18 mouse cellular contexts compared by ENCODE assay signal in the genomic region with DNA sequence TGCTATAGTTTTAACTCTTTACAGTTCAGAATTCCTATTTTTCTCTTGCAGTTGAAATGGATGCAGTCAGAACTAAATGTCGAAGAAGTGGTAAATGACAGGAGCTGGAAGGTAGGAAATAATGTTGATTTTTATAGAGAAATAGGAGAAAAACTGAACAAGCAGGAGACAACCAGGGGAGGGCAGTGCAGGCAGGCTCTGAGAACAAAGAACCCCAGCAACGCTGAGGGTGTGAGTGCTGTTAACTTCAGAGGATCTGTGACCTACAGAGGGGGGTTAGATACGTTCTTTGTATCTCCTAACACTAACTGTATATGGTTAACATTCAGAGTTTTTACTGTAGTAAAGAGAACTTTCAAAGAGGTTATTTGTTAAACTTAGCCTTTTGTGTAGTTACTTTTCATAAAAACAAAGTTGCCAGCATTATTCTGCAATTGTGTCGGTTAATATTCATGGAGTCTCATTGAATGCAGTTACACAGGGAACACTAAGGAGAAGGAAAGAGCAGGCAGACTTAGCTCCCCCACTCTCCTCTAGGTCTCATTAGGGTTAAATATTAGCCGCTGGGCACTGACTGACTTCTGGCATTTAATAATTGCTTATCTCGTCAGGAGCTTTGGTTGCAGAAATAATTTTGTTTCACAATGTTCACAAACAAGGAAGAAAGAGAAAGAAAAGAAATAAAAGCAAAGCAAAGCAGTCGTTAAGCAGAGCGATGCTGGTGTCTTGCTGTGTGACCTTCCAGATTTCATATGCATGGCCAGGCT. TPM values are rescaled to one million over a fixed set of nuclear protein-coding genes. Genes with fewer than 3 reads are reported as not detected.
A peak's percentile ranks its signal among the peaks of the same experiment; 100 is the strongest.
DNase-seq lines count a peak whose midpoint lies in the region; ATAC-seq and TF ChIP-seq lines count a peak whose summit lies in the region.
"Had no signal": no experiment of that assay in that cellular context is flagged by ENCODE, and none has a peak within 500 bp of the region (broad histone marks: within the 10 kb centered on the region; RNA-seq: fewer than 3 reads in every experiment).

No protein-coding gene starts in this region.

- peaks cover 41% of the 10 kb centered on the region for H3K36me3 ChIP-seq in forebrain, embryonic 14.5 days (ENCODE audit: control insufficient read depth, insufficient read depth, low read length)
- H3K36me3 ChIP-seq in forebrain, embryonic 15.5 days: peaks cover 18% of the 10 kb centered on the region
- no peaks in the 10 kb centered on the region; the same call in 1 of the 2 replicates for H3K36me3 ChIP-seq in liver, embryonic 14.5 days (replicated peaks; ENCODE audit: control insufficient read depth, insufficient read depth, low read depth)
- H3K36me3 ChIP-seq in liver, embryonic 12.5 days: peaks cover 75% of the 10 kb centered on the region
- 0 out of 2 replicates have a peak, but pooled peaks cover 5% of the 10 kb centered on the region for H3K36me3 ChIP-seq in intestine, embryonic 16.5 days (ENCODE audit: control insufficient read depth, insufficient read depth, low read length)
- no peaks in the 10 kb centered on the region for H3K36me3 ChIP-seq in stomach, postnatal 0 days (ENCODE audit: control insufficient read depth, insufficient read depth, low read length)

- no peak for ATAC-seq in forebrain, embryonic 14.5 days
- no peak for ATAC-seq in forebrain, embryonic 15.5 days (replicated peaks)
- no peak for ATAC-seq in liver, embryonic 14.5 days (ENCODE audit: insufficient read depth)
- ATAC-seq in liver, embryonic 12.5 days: no peak
- peak; percentile 64 for ATAC-seq in intestine, embryonic 16.5 days
- ATAC-seq in stomach, postnatal 0 days (ENCODE audit: low FRiP score, low TSS enrichment): no peak

- no peaks in the 10 kb centered on the region for H3K9me3 ChIP-seq in forebrain, embryonic 14.5 days (replicated peaks; ENCODE audit: control insufficient read depth, low read length)
- no peaks in the 10 kb centered on the region for H3K9me3 ChIP-seq in forebrain, embryonic 15.5 days
- H3K9me3 ChIP-seq in liver, embryonic 14.5 days (ENCODE audit: control insufficient read depth, low read length): no peaks in the 10 kb centered on the region
- H3K9me3 ChIP-seq in liver, embryonic 12.5 days (replicated peaks): no peaks in the 10 kb centered on the region
- no peaks in the 10 kb centered on the region for H3K9me3 ChIP-seq in intestine, embryonic 16.5 days (ENCODE audit: control insufficient read depth, low read length)
- no peaks in the 10 kb centered on the region for H3K9me3 ChIP-seq in stomach, postnatal 0 days (ENCODE audit: control insufficient read depth, low read length)
- H3K9me3 ChIP-seq: hindbrain, embryonic 12.5 days; liver, embryonic 13.5 days had no signal

- no peak overlapping the region for H3K27ac ChIP-seq in forebrain, embryonic 14.5 days (ENCODE audit: low read depth, low read length)
- no peak overlapping the region for H3K27ac ChIP-seq in forebrain, embryonic 15.5 days (replicated peaks)
- H3K27ac ChIP-seq in liver, embryonic 14.5 days: no peak overlapping the region
- H3K27ac ChIP-seq in liver, embryonic 12.5 days: no peak overlapping the region
- H3K27ac ChIP-seq in intestine, embryonic 16.5 days (ENCODE audit: low read length): peak overlapping the region; percentile 55
- 0 out of 2 replicates have a peak overlapping the region, but pooled peaks have one; percentile 30 for H3K27ac ChIP-seq in stomach, postnatal 0 days (replicated peaks)
- H3K27ac ChIP-seq: hindbrain, embryonic 12.5 days; macrophage had no signal

- WGBS in forebrain, embryonic 14.5 days: 50% methylated on average over 8 of the region's 8 CpGs
- 52% methylated on average over 8 of the region's 8 CpGs for WGBS in forebrain, embryonic 15.5 days
- 72% methylated on average over 8 of the region's 8 CpGs for WGBS in liver, embryonic 14.5 days (ENCODE audit: insufficient replicate concordance)
- 80% methylated on average over 8 of the region's 8 CpGs for WGBS in liver, embryonic 12.5 days (ENCODE audit: insufficient replicate concordance)
- 60% methylated on average over 8 of the region's 8 CpGs for WGBS in intestine, embryonic 16.5 days
- WGBS in stomach, postnatal 0 days: 64% methylated on average over 8 of the region's 8 CpGs

- peak; percentile 9 for DNase-seq in forebrain, embryonic 14.5 days (ENCODE audit: low spot score)
- no peak for DNase-seq in liver, embryonic 14.5 days (ENCODE audit: low read depth in 3 of 3, low spot score in 3 of 3)
- DNase-seq in stomach, postnatal 0 days (ENCODE audit: low spot score): peak; percentile 39
- no peak for DNase-seq in spleen, adult 12 weeks (ENCODE audit: low spot score)
- DNase-seq in adrenal gland, adult (ENCODE audit: inconsistent age in 2 of 2, low spot score in 1 of 2): no peak
- DNase-seq: adrenal gland, postnatal 25 days; cerebellum, adult 11 months; layer of hippocampus, postnatal 36 days; liver, embryonic 13.5 days; right cerebral cortex, postnatal 4 days had no signal

- no peak overlapping the region for H3K9ac ChIP-seq in forebrain, embryonic 14.5 days (ENCODE audit: low read length)
- no peak overlapping the region for H3K9ac ChIP-seq in forebrain, embryonic 15.5 days (replicated peaks)
- no peak overlapping the region for H3K9ac ChIP-seq in liver, embryonic 14.5 days (replicated peaks)
- no peak overlapping the region for H3K9ac ChIP-seq in liver, embryonic 12.5 days
- no peak overlapping the region for H3K9ac ChIP-seq in intestine, embryonic 16.5 days (ENCODE audit: low read depth, low read length)
- no peak overlapping the region for H3K9ac ChIP-seq in stomach, postnatal 0 days (ENCODE audit: low read length)
- H3K9ac ChIP-seq: hindbrain, embryonic 12.5 days; liver, embryonic 13.5 days had no signal

- no peak for TF ChIP-seq EP300 in liver, embryonic 14.5 days (IDR thresholded peaks at IDR 0.05; ENCODE audit: low read depth)
- no peak for TF ChIP-seq EP300 in stomach, postnatal 0 days (optimal IDR thresholded peaks at IDR 0.05)

- no peak overlapping the region for H3K4me2 ChIP-seq in forebrain, embryonic 14.5 days (ENCODE audit: low read length)
- H3K4me2 ChIP-seq in forebrain, embryonic 15.5 days (replicated peaks): no peak overlapping the region
- no peak overlapping the region for H3K4me2 ChIP-seq in liver, embryonic 14.5 days (ENCODE audit: low read depth)
- H3K4me2 ChIP-seq in liver, embryonic 12.5 days: no peak overlapping the region
- 0 out of 2 replicates have a peak overlapping the region, but pooled peaks have one; percentile 16 for H3K4me2 ChIP-seq in intestine, embryonic 16.5 days (ENCODE audit: low read depth, low read length)
- H3K4me2 ChIP-seq in stomach, postnatal 0 days (replicated peaks; ENCODE audit: low read depth): no peak overlapping the region
- H3K4me2 ChIP-seq: heart, embryonic 11.5 days; hindbrain, embryonic 12.5 days; liver, embryonic 13.5 days had no signal

- H3K4me1 ChIP-seq in forebrain, embryonic 14.5 days (ENCODE audit: control insufficient read depth, insufficient read depth, low read length): no peaks in the 10 kb centered on the region
- H3K4me1 ChIP-seq in forebrain, embryonic 15.5 days: no peaks in the 10 kb centered on the region
- peaks cover 0 to 7% of the 10 kb centered on the region in 2 experiments; a peak in 1 of 4 replicates for H3K4me1 ChIP-seq in liver, embryonic 14.5 days (replicated peaks; ENCODE audit: control insufficient read depth in 2 of 2, insufficient read depth in 2 of 2, low read length in 1 of 2)
- H3K4me1 ChIP-seq in liver, embryonic 12.5 days: 0 out of 2 replicates have a peak, but pooled peaks cover 7% of the 10 kb centered on the region
- peaks cover 6% of the 10 kb centered on the region for H3K4me1 ChIP-seq in intestine, embryonic 16.5 days (ENCODE audit: control insufficient read depth, insufficient read depth, low read length)
- H3K4me1 ChIP-seq in stomach, postnatal 0 days (replicated peaks; ENCODE audit: control insufficient read depth, insufficient read depth): peaks cover 4% of the 10 kb centered on the region; the same call in 1 of the 2 replicates
- H3K4me1 ChIP-seq: hindbrain, embryonic 12.5 days had no signal

- TF ChIP-seq CTCF in liver, embryonic 14.5 days (IDR thresholded peaks at IDR 0.05; ENCODE audit: low read depth): 0 out of 2 replicates have a peak, but pooled peaks have one; percentile 14
- peak; percentile 62 for TF ChIP-seq CTCF in stomach, postnatal 0 days (IDR thresholded peaks at IDR 0.05; ENCODE audit: low read depth)

- no peak overlapping the region for H3K4me3 ChIP-seq in forebrain, embryonic 14.5 days (ENCODE audit: low read depth, low read length)
- H3K4me3 ChIP-seq in forebrain, embryonic 15.5 days: no peak overlapping the region
- H3K4me3 ChIP-seq in liver, embryonic 14.5 days (ENCODE audit: insufficient read depth in 1 of 2, low read depth in 2 of 2, low read length in 2 of 2): no peak overlapping the region
- H3K4me3 ChIP-seq in liver, embryonic 12.5 days: no peak overlapping the region
- no peak overlapping the region for H3K4me3 ChIP-seq in intestine, embryonic 16.5 days (ENCODE audit: low read length)
- H3K4me3 ChIP-seq in stomach, postnatal 0 days (ENCODE audit: low read depth, low read length): no peak overlapping the region
- H3K4me3 ChIP-seq: hindbrain, embryonic 12.5 days; liver, embryonic 13.5 days had no signal

- H3K27me3 ChIP-seq in forebrain, embryonic 14.5 days (replicated peaks; ENCODE audit: control insufficient read depth, insufficient read depth, low read length): no peaks in the 10 kb centered on the region
- no peaks in the 10 kb centered on the region for H3K27me3 ChIP-seq in forebrain, embryonic 15.5 days
- H3K27me3 ChIP-seq in liver, embryonic 14.5 days (ENCODE audit: control insufficient read depth, insufficient read depth, low read length): no peaks in the 10 kb centered on the region
- H3K27me3 ChIP-seq in liver, embryonic 12.5 days (replicated peaks): no peaks in the 10 kb centered on the region
- no peaks in the 10 kb centered on the region for H3K27me3 ChIP-seq in intestine, embryonic 16.5 days (replicated peaks; ENCODE audit: control insufficient read depth, insufficient read depth, low read length)
- no peaks in the 10 kb centered on the region for H3K27me3 ChIP-seq in stomach, postnatal 0 days (ENCODE audit: control insufficient read depth, insufficient read depth, low read length)
- H3K27me3 ChIP-seq: hindbrain, embryonic 12.5 days; liver, embryonic 13.5 days had no signal

RNA-seq across cellular contexts. Expression of a gene that starts 18.5 kb away (rescaled TPM):
- 39.0 and 39.2 TPM in 2 replicates for polyA plus RNA-seq in forebrain, embryonic 14.5 days (2014; fragmentation: Nextera tagmentation; extraction: Ambion mirVana)
- polyA plus RNA-seq in forebrain, embryonic 15.5 days (2015; fragmentation: Nextera tagmentation; extraction: Ambion mirVana): 34.7 and 35.4 TPM in 2 replicates
- polyA plus RNA-seq in liver, embryonic 14.5 days (2012; rRNA removed): 19.1 and 52.5 TPM in 2 replicates
- polyA plus RNA-seq in liver, embryonic 14.5 days (2014; fragmentation: Nextera tagmentation; extraction: Ambion mirVana): 44.0 and 46.0 TPM in 2 replicates
- polyA plus RNA-seq in liver, embryonic 12.5 days (2016; fragmentation: Nextera tagmentation; extraction: Ambion mirVana): 73.2 and 79.9 TPM in 2 replicates
- 104 and 121 TPM in 2 replicates for polyA plus RNA-seq in intestine, embryonic 16.5 days (2015; fragmentation: Nextera tagmentation; extraction: Ambion mirVana)
- polyA plus RNA-seq in stomach, postnatal 0 days (2015; fragmentation: Nextera tagmentation; extraction: Ambion mirVana): 49.8 and 52.1 TPM in 2 replicates

RNA-seq across cellular contexts. Expression of a gene that starts 18.6 kb away (rescaled TPM):
- 186 and 211 TPM in 2 replicates for polyA plus RNA-seq in forebrain, embryonic 14.5 days (2014; fragmentation: Nextera tagmentation; extraction: Ambion mirVana)
- polyA plus RNA-seq in forebrain, embryonic 15.5 days (2015; fragmentation: Nextera tagmentation; extraction: Ambion mirVana): 169 and 188 TPM in 2 replicates
- 35.8 and 76.4 TPM in 2 replicates for polyA plus RNA-seq in liver, embryonic 14.5 days (2012; rRNA removed)
- 187 and 221 TPM in 2 replicates for polyA plus RNA-seq in liver, embryonic 14.5 days (2014; fragmentation: Nextera tagmentation; extraction: Ambion mirVana)
- 242 and 259 TPM in 2 replicates for polyA plus RNA-seq in liver, embryonic 12.5 days (2016; fragmentation: Nextera tagmentation; extraction: Ambion mirVana)
- polyA plus RNA-seq in intestine, embryonic 16.5 days (2015; fragmentation: Nextera tagmentation; extraction: Ambion mirVana): 513 and 517 TPM in 2 replicates
- polyA plus RNA-seq in stomach, postnatal 0 days (2015; fragmentation: Nextera tagmentation; extraction: Ambion mirVana): 416 and 424 TPM in 2 replicates

RNA-seq across cellular contexts. Expression of a gene that starts 41.0 kb away (rescaled TPM):
- not detected in 2 replicates for polyA plus RNA-seq in forebrain, embryonic 14.5 days (2014; fragmentation: Nextera tagmentation; extraction: Ambion mirVana)
- polyA plus RNA-seq in forebrain, embryonic 15.5 days (2015; fragmentation: Nextera tagmentation; extraction: Ambion mirVana): not detected in 2 replicates
- polyA plus RNA-seq in liver, embryonic 14.5 days (2012; rRNA removed): not detected in 2 replicates
- polyA plus RNA-seq in liver, embryonic 14.5 days (2014; fragmentation: Nextera tagmentation; extraction: Ambion mirVana): not detected in 2 replicates
- not detected in 2 replicates for polyA plus RNA-seq in liver, embryonic 12.5 days (2016; fragmentation: Nextera tagmentation; extraction: Ambion mirVana)
- polyA plus RNA-seq in intestine, embryonic 16.5 days (2015; fragmentation: Nextera tagmentation; extraction: Ambion mirVana): not detected in 2 replicates
- 107 and 119 TPM in 2 replicates for polyA plus RNA-seq in stomach, postnatal 0 days (2015; fragmentation: Nextera tagmentation; extraction: Ambion mirVana)
- polyA plus RNA-seq: embryonic facial prominence, embryonic 11.5 days; forebrain, embryonic 11.5 days; heart, embryonic 11.5 days; hindbrain, embryonic 12.5 days; liver, embryonic 13.5 days; macrophage had no signal

RNA-seq across cellular contexts. Expression of a gene that starts 49.0 kb away (rescaled TPM):
- polyA plus RNA-seq in forebrain, embryonic 14.5 days (2014; fragmentation: Nextera tagmentation; extraction: Ambion mirVana): 17.6 and 17.7 TPM in 2 replicates
- polyA plus RNA-seq in forebrain, embryonic 15.5 days (2015; fragmentation: Nextera tagmentation; extraction: Ambion mirVana): 14.1 and 16.1 TPM in 2 replicates
- 1.6 and 2.3 TPM in 2 replicates for polyA plus RNA-seq in liver, embryonic 14.5 days (2012; rRNA removed)
- 2.8 and 2.9 TPM in 2 replicates for polyA plus RNA-seq in liver, embryonic 14.5 days (2014; fragmentation: Nextera tagmentation; extraction: Ambion mirVana)
- polyA plus RNA-seq in liver, embryonic 12.5 days (2016; fragmentation: Nextera tagmentation; extraction: Ambion mirVana): 3.6 and 4.0 TPM in 2 replicates
- 5.7 and 5.9 TPM in 2 replicates for polyA plus RNA-seq in intestine, embryonic 16.5 days (2015; fragmentation: Nextera tagmentation; extraction: Ambion mirVana)
- 5.1 TPM in 2 replicates for polyA plus RNA-seq in stomach, postnatal 0 days (2015; fragmentation: Nextera tagmentation; extraction: Ambion mirVana)

Comparison
In these comparisons a context has a peak if more than half of its experiments do, and no peak if none do; other contexts are left out.
1. DNase-seq: peak in forebrain, embryonic 14.5 days (single experiment) and stomach, postnatal 0 days (single experiment); none in liver, embryonic 14.5 days (0 of 3), spleen, adult 12 weeks (single experiment) and adrenal gland, adult (0 of 2).
2. H3K27ac ChIP-seq: peak in intestine, embryonic 16.5 days (single experiment) and stomach, postnatal 0 days (single experiment); none in forebrain, embryonic 14.5 days (single experiment), forebrain, embryonic 15.5 days (single experiment), liver, embryonic 14.5 days (single experiment) and liver, embryonic 12.5 days (single experiment).
3. RNA of a gene that starts 41.0 kb away (polyA plus RNA-seq): 107 to 119 TPM in stomach, postnatal 0 days; not detected in liver, embryonic 12.5 days, not detected in forebrain, embryonic 15.5 days, not detected in forebrain, embryonic 14.5 days, not detected in intestine, embryonic 16.5 days and not detected in liver, embryonic 14.5 days; every median in the first group is over 10 times any median in the second.